Mouse (Mus musculus) stomach, embryonic 16.5 days (tissue): Measurements from ENCODE around the gene Itgae. TPM values are rescaled to one million over a fixed set of nuclear protein-coding genes. Genes with fewer than 3 reads are reported as not detected.

Source experiments
- polyA plus RNA-seq: library from polyadenylated mRNA; unstranded; fragments of >200 nt; fragmentation: Nextera tagmentation; extraction: Ambion mirVana; gene quantifications from 2 replicates; pipeline ENCODE4 v1.2.1, GENCODE M21; 2015

Gene Itgae
- polyA plus RNA-seq, 1 experiment from 2014 or later = 0.36 TPM

Other genes with a start within 250 kb of the Itgae start
- 23.9 and 28.9 TPM in 2 replicates for gene Atp2a3, start 129.4 kb upstream of the Itgae start, polyA plus RNA-seq
- gene P2rx1, start 91.5 kb upstream of the Itgae start, polyA plus RNA-seq = 25.4 and 30.6 TPM in 2 replicates
- 13.9 and 15.5 TPM in 2 replicates for gene Camkk1, start 71.6 kb upstream of the Itgae start, polyA plus RNA-seq
- gene Ncbp3, start 42.8 kb upstream of the Itgae start, polyA plus RNA-seq = 10.8 and 11.1 TPM in 2 replicates
- 11.9 and 12.5 TPM in 2 replicates for gene Haspin, start 47.7 kb downstream of the Itgae start, polyA plus RNA-seq
- 0.36 and 0.65 TPM in 2 replicates for gene P2rx5, start 69.8 kb downstream of the Itgae start, polyA plus RNA-seq
- gene Emc6, start 86.5 kb downstream of the Itgae start, polyA plus RNA-seq = 94.1 and 101 TPM in 2 replicates
- gene Tax1bp3, start 86.5 kb downstream of the Itgae start, polyA plus RNA-seq = 214 and 230 TPM in 2 replicates
- 18.3 and 19.6 TPM in 2 replicates for gene Ctns, start 108.5 kb downstream of the Itgae start, polyA plus RNA-seq
- 3.3 and 4.0 TPM in 2 replicates for gene Shpk, start 108.9 kb downstream of the Itgae start, polyA plus RNA-seq
- not detected in 2 replicates for gene Trpv1, start 143.7 kb downstream of the Itgae start, polyA plus RNA-seq
- gene Trpv3, start 176.8 kb downstream of the Itgae start, polyA plus RNA-seq = 0.40 and 0.47 TPM in 2 replicates
- 4.2 and 4.5 TPM in 2 replicates for gene Aspa, start 239.0 kb downstream of the Itgae start, polyA plus RNA-seq
- not detected in 2 replicates for gene Gm49340, start 239.2 kb downstream of the Itgae start, polyA plus RNA-seq
- 0.27 TPM in 1 of 2 replicates, not detected in the other for gene Spata22, start 239.2 kb downstream of the Itgae start, polyA plus RNA-seq